Mouse (Mus musculus): ENCODE measurements around the gene AC140267.1. TPM values are rescaled to one million over a fixed set of nuclear protein-coding genes. Genes with fewer than 3 reads are reported as not detected.

Gene AC140267.1
- polyA plus RNA-seq, 1 experiment from 2014 or later, result not detected

- ATAC-seq (ENCODE audit: low FRiP score, low read depth), result no peak
- Histone ChIP-seq H3K36me3 (peaks cover 41% of the 10 kb centered on the region), H3K9me3 (no peaks in the 10 kb centered on the region), H3K27me3 (no peaks in the 10 kb centered on the region), H3K27ac (no peak overlapping the region), H3K4me2 (replicated peaks) (no peak overlapping the region), H3K4me3 (no peak overlapping the region), H3K4me1 (0 out of 2 replicates have a peak, but pooled peaks cover 5% of the 10 kb centered on the region), H3K9ac (no peak overlapping the region)
- WGBS, result 19% methylated on average over 10 of the region's 10 CpGs
Measured at GRCm38 (mm10) chr15:80215716-80216479, 19.7 kb upstream of the AC140267.1 start.

GRCm38 (mm10) chr15:80216480-80216820 is 19.2 kb upstream of the AC140267.1 start:
- Histone ChIP-seq H3K4me3 (no peak overlapping the region), H3K27me3 (no peaks in the 10 kb centered on the region), H3K36me3 (peaks cover 35% of the 10 kb centered on the region), H3K4me2 (replicated peaks) (no peak overlapping the region), H3K9ac (no peak overlapping the region), H3K27ac (no peak overlapping the region), H3K4me1 (0 out of 2 replicates have a peak, but pooled peaks cover 5% of the 10 kb centered on the region), H3K9me3 (no peaks in the 10 kb centered on the region)
- no peak for ATAC-seq (ENCODE audit: low FRiP score, low read depth)
- 65% methylated on average over 9 of the region's 9 CpGs for WGBS

GRCm38 (mm10) chr15:80217476-80217875 is 18.2 kb upstream of the AC140267.1 start:
- no peak overlapping the region for H3K27ac ChIP-seq
- H3K4me2 ChIP-seq (replicated peaks), result no peak overlapping the region
- peaks cover 25% of the 10 kb centered on the region for H3K36me3 ChIP-seq
- H3K27me3 ChIP-seq, result no peaks in the 10 kb centered on the region
- H3K9ac ChIP-seq, result no peak overlapping the region
- no peaks in the 10 kb centered on the region for H3K9me3 ChIP-seq
- no peak for ATAC-seq (ENCODE audit: low FRiP score, low read depth)
- H3K4me1 ChIP-seq, result 0 out of 2 replicates have a peak, but pooled peaks cover 5% of the 10 kb centered on the region
- H3K4me3 ChIP-seq, result no peak overlapping the region
- WGBS, result 84% methylated on average over 10 of the region's 10 CpGs

GRCm38 (mm10) chr15:80219211-80219610 is 16.4 kb upstream of the AC140267.1 start:
- no peak overlapping the region for H3K27ac ChIP-seq
- no peaks in the 10 kb centered on the region for H3K27me3 ChIP-seq
- ATAC-seq (ENCODE audit: low FRiP score, low read depth), result no peak
- no peak overlapping the region for H3K4me3 ChIP-seq
- peaks cover 10% of the 10 kb centered on the region; the same call in 1 of the 2 replicates for H3K36me3 ChIP-seq
- 41% methylated on average over 14 of the region's 14 CpGs for WGBS
- H3K4me1 ChIP-seq, result 0 out of 2 replicates have a peak, but pooled peaks cover 5% of the 10 kb centered on the region
- H3K9ac ChIP-seq, result peak overlapping the region; percentile 51
- peak overlapping the region; percentile 23; the same call in 1 of the 2 replicates for H3K4me2 ChIP-seq (replicated peaks)
- H3K9me3 ChIP-seq, result no peaks in the 10 kb centered on the region

- Histone ChIP-seq H3K36me3 (peaks cover 4% of the 10 kb centered on the region; the same call in 1 of the 2 replicates), H3K9me3 (no peaks in the 10 kb centered on the region), H3K4me3 (no peak overlapping the region), H3K27ac (no peak overlapping the region), H3K4me2 (replicated peaks) (no peak overlapping the region), H3K9ac (no peak overlapping the region), H3K4me1 (0 out of 2 replicates have a peak, but pooled peaks cover 5% of the 10 kb centered on the region), H3K27me3 (no peaks in the 10 kb centered on the region)
- WGBS, result 67% methylated on average over 4 of the region's 4 CpGs
- ATAC-seq (ENCODE audit: low FRiP score, low read depth), result no peak
Measured at GRCm38 (mm10) chr15:80219705-80220657, 15.7 kb upstream of the AC140267.1 start.

- Histone ChIP-seq H3K4me3 (no peak overlapping the region), H3K4me2 (replicated peaks) (no peak overlapping the region), H3K27me3 (no peaks in the 10 kb centered on the region), H3K4me1 (0 out of 2 replicates have a peak, but pooled peaks cover 5% of the 10 kb centered on the region), H3K36me3 (peaks cover 3% of the 10 kb centered on the region; the same call in 1 of the 2 replicates), H3K27ac (no peak overlapping the region), H3K9me3 (no peaks in the 10 kb centered on the region), H3K9ac (no peak overlapping the region)
- 69% methylated on average over 8 of the region's 8 CpGs for WGBS
- ATAC-seq (ENCODE audit: low FRiP score, low read depth), result no peak
Measured at GRCm38 (mm10) chr15:80221031-80221430, 14.6 kb upstream of the AC140267.1 start.

GRCm38 (mm10) chr15:80223751-80224150 is 11.9 kb upstream of the AC140267.1 start:
- no peak overlapping the region for H3K9ac ChIP-seq
- H3K27me3 ChIP-seq, result no peaks in the 10 kb centered on the region
- no peaks in the 10 kb centered on the region for H3K36me3 ChIP-seq
- H3K9me3 ChIP-seq, result no peaks in the 10 kb centered on the region
- H3K4me2 ChIP-seq (replicated peaks), result no peak overlapping the region
- no peak for ATAC-seq (ENCODE audit: low FRiP score, low read depth)
- WGBS, result 85% methylated on average over 7 of the region's 7 CpGs
- H3K4me1 ChIP-seq, result 0 out of 2 replicates have a peak, but pooled peaks cover 5% of the 10 kb centered on the region
- no peak overlapping the region for H3K4me3 ChIP-seq
- H3K27ac ChIP-seq, result no peak overlapping the region

- Histone ChIP-seq H3K4me1 (no peaks in the 10 kb centered on the region), H3K27ac (no peak overlapping the region), H3K27me3 (no peaks in the 10 kb centered on the region), H3K36me3 (no peaks in the 10 kb centered on the region), H3K4me2 (replicated peaks) (no peak overlapping the region), H3K4me3 (no peak overlapping the region), H3K9ac (no peak overlapping the region), H3K9me3 (no peaks in the 10 kb centered on the region)
- ATAC-seq (ENCODE audit: low FRiP score, low read depth), result no peak; the same call in 1 of the 2 replicates
- 27% methylated on average over 9 of the region's 9 CpGs for WGBS
Measured at GRCm38 (mm10) chr15:80225208-80225607, 10.4 kb upstream of the AC140267.1 start.

GRCm38 (mm10) chr15:80225796-80226195 is 9.8 kb upstream of the AC140267.1 start:
- WGBS, result 46% methylated on average over 2 of the region's 2 CpGs
- H3K27me3 ChIP-seq, result no peaks in the 10 kb centered on the region
- H3K9ac ChIP-seq, result no peak overlapping the region
- no peak overlapping the region for H3K27ac ChIP-seq
- no peak for ATAC-seq (ENCODE audit: low FRiP score, low read depth)
- no peak overlapping the region for H3K4me2 ChIP-seq (replicated peaks)
- H3K4me1 ChIP-seq, result no peaks in the 10 kb centered on the region
- no peaks in the 10 kb centered on the region for H3K9me3 ChIP-seq
- no peaks in the 10 kb centered on the region for H3K36me3 ChIP-seq
- no peak overlapping the region for H3K4me3 ChIP-seq

- Histone ChIP-seq H3K36me3 (no peaks in the 10 kb centered on the region), H3K4me2 (replicated peaks) (no peak overlapping the region), H3K27ac (no peak overlapping the region), H3K9me3 (no peaks in the 10 kb centered on the region), H3K4me1 (peaks cover 3% of the 10 kb centered on the region; the same call in 1 of the 2 replicates), H3K4me3 (no peak overlapping the region), H3K27me3 (no peaks in the 10 kb centered on the region), H3K9ac (no peak overlapping the region)
- no peak for ATAC-seq (ENCODE audit: low FRiP score, low read depth)
- WGBS, result 75% methylated on average over 17 of the region's 17 CpGs
Measured at GRCm38 (mm10) chr15:80228071-80228800, 7.4 kb upstream of the AC140267.1 start.

GRCm38 (mm10) chr15:80232331-80232730 is 3.3 kb upstream of the AC140267.1 start:
- no peak overlapping the region for H3K27ac ChIP-seq
- H3K4me3 ChIP-seq, result no peak overlapping the region
- no peaks in the 10 kb centered on the region for H3K27me3 ChIP-seq
- no peak overlapping the region for H3K9ac ChIP-seq
- H3K9me3 ChIP-seq, result no peaks in the 10 kb centered on the region
- peaks cover 21% of the 10 kb centered on the region for H3K36me3 ChIP-seq
- H3K4me2 ChIP-seq (replicated peaks), result no peak overlapping the region
- ATAC-seq (ENCODE audit: low FRiP score, low read depth), result no peak
- peaks cover 15% of the 10 kb centered on the region; the same call in 1 of the 2 replicates for H3K4me1 ChIP-seq
- 76% methylated on average over 2 of the region's 2 CpGs for WGBS
